Mouse (Mus musculus): ENCODE results near the gene Ptbp1.
A peak's percentile ranks its signal among the peaks of the same experiment; 100 is the strongest.

Ptbp1 gene

GRCm38 (mm10) chr10:79853860-79854795, at the start of gene Ptbp1:
Gene Ptbp1 (plus strand): TSS chr10:79854427.
- peak; percentile 100 for DNase-seq

- no peak for DNase-seq
These were observed 48.6 kb upstream of the Ptbp1 start for GRCm38 (mm10) chr10:79805636-79806035.

GRCm38 (mm10) chr10:79806331-79806730, 47.9 kb upstream of the Ptbp1 start:
- DNase-seq = no peak

GRCm38 (mm10) chr10:79806972-79807371, 47.3 kb upstream of the Ptbp1 start:
- no peak for DNase-seq

- DNase-seq = peak; percentile 84 to 85
These were observed 46.4 kb upstream of the Ptbp1 start for GRCm38 (mm10) chr10:79807826-79808225.

- DNase-seq = no peak
These were observed 45.5 kb upstream of the Ptbp1 start for GRCm38 (mm10) chr10:79808728-79809127.

GRCm38 (mm10) chr10:79811736-79812637, 42.2 kb upstream of the Ptbp1 start:
- peak; percentile 95 to 97 for DNase-seq

- no peak for DNase-seq
These were observed 39.9 kb upstream of the Ptbp1 start for GRCm38 (mm10) chr10:79814271-79814842.

- DNase-seq = no peak
These were observed 38.3 kb upstream of the Ptbp1 start for GRCm38 (mm10) chr10:79815671-79816494.

- no peak for DNase-seq
These were observed 37.1 kb upstream of the Ptbp1 start for GRCm38 (mm10) chr10:79817111-79817510.

GRCm38 (mm10) chr10:79818225-79818624, 36.0 kb upstream of the Ptbp1 start:
- DNase-seq = no peak

GRCm38 (mm10) chr10:79819606-79820005, 34.6 kb upstream of the Ptbp1 start:
- no peak for DNase-seq

- DNase-seq = no peak
These were observed 34.0 kb upstream of the Ptbp1 start for GRCm38 (mm10) chr10:79820277-79820676.

GRCm38 (mm10) chr10:79820782-79821181, 33.4 kb upstream of the Ptbp1 start, which contains the start of gene Misp:
Gene Misp (plus strand): TSS chr10:79820989.
- no peak for DNase-seq

- no peak for DNase-seq
These were observed 32.5 kb upstream of the Ptbp1 start for GRCm38 (mm10) chr10:79821731-79822130.

- no peak for DNase-seq
These were observed 31.9 kb upstream of the Ptbp1 start for GRCm38 (mm10) chr10:79822372-79822771.

GRCm38 (mm10) chr10:79823011-79823410, 31.2 kb upstream of the Ptbp1 start:
- DNase-seq = no peak

GRCm38 (mm10) chr10:79824413-79824812, 29.8 kb upstream of the Ptbp1 start:
- DNase-seq = no peak

GRCm38 (mm10) chr10:79831583-79831982, 22.6 kb upstream of the Ptbp1 start:
- peak in 1 of 2 experiments; percentile 37 for DNase-seq

GRCm38 (mm10) chr10:79832026-79832785, 22.0 kb upstream of the Ptbp1 start:
- DNase-seq = no peak

- no peak for DNase-seq
These were observed 21.4 kb upstream of the Ptbp1 start for GRCm38 (mm10) chr10:79832786-79833181.
